Mouse (Mus musculus): Measurements from ENCODE around the gene Asic4. TPM values are rescaled to one million over a fixed set of nuclear protein-coding genes. Genes with fewer than 3 reads are reported as not detected.
A peak's percentile ranks its signal among the peaks of the same experiment; 100 is the strongest.

The Asic4 gene
- polyA plus RNA-seq, 1 experiment from 2014 or later: 0.45 TPM

- no peak overlapping the region for H3K9ac ChIP-seq (ENCODE audit: low read depth, low read length)
- no peaks in the 10 kb centered on the region for H3K9me3 ChIP-seq (replicated peaks; ENCODE audit: low read length)
- no peak overlapping the region for H3K4me3 ChIP-seq (replicated peaks; ENCODE audit: low read depth, low read length)
- ATAC-seq (replicated peaks; ENCODE audit: low FRiP score, low read depth): no peak
- TF ChIP-seq CTCF (IDR thresholded peaks at IDR 0.05; ENCODE audit: low read depth): no peak
- 74% methylated on average over 9 of the region's 9 CpGs for WGBS
- H3K27me3 ChIP-seq (ENCODE audit: insufficient read depth, low read length): no peaks in the 10 kb centered on the region
- peaks cover 32% of the 10 kb centered on the region for H3K4me1 ChIP-seq (replicated peaks; ENCODE audit: insufficient read depth, low read length)
- H3K4me2 ChIP-seq (ENCODE audit: low read length): no peak overlapping the region
- H3K27ac ChIP-seq: no peak overlapping the region
- DNase-seq (ENCODE audit: low spot score): no peak
- H3K36me3 ChIP-seq (ENCODE audit: insufficient read depth, low read length): no peaks in the 10 kb centered on the region
Observed at GRCm38 (mm10) chr1:75442171-75442570, 8.1 kb upstream of the Asic4 start.

GRCm38 (mm10) chr1:75442811-75443210 lies 7.4 kb upstream of the Asic4 start:
- no peak overlapping the region for H3K4me3 ChIP-seq (replicated peaks; ENCODE audit: low read depth, low read length)
- DNase-seq (ENCODE audit: low spot score) (no peak), ATAC-seq (replicated peaks; ENCODE audit: low FRiP score, low read depth) (no peak)
- H3K27ac ChIP-seq: no peak overlapping the region
- H3K27me3 ChIP-seq (ENCODE audit: insufficient read depth, low read length): no peaks in the 10 kb centered on the region
- no peak for TF ChIP-seq CTCF (IDR thresholded peaks at IDR 0.05; ENCODE audit: low read depth)
- H3K4me2 ChIP-seq (ENCODE audit: low read length): no peak overlapping the region
- H3K4me1 ChIP-seq (replicated peaks; ENCODE audit: insufficient read depth, low read length): peaks cover 38% of the 10 kb centered on the region
- H3K36me3 ChIP-seq (ENCODE audit: insufficient read depth, low read length): no peaks in the 10 kb centered on the region
- no peak overlapping the region for H3K9ac ChIP-seq (ENCODE audit: low read depth, low read length)
- H3K9me3 ChIP-seq (replicated peaks; ENCODE audit: low read length): no peaks in the 10 kb centered on the region
- WGBS: 58% methylated on average over 8 of the region's 8 CpGs

GRCm38 (mm10) chr1:75443247-75444024 lies 6.8 kb upstream of the Asic4 start:
- Histone ChIP-seq H3K4me1 (replicated peaks; ENCODE audit: insufficient read depth, low read length) (peaks cover 44% of the 10 kb centered on the region), H3K36me3 (ENCODE audit: insufficient read depth, low read length) (no peaks in the 10 kb centered on the region), H3K27ac (no peak overlapping the region), H3K4me3 (replicated peaks; ENCODE audit: low read depth, low read length) (no peak overlapping the region), H3K27me3 (ENCODE audit: insufficient read depth, low read length) (no peaks in the 10 kb centered on the region), H3K4me2 (ENCODE audit: low read length) (no peak overlapping the region), H3K9ac (ENCODE audit: low read depth, low read length) (no peak overlapping the region), H3K9me3 (replicated peaks; ENCODE audit: low read length) (no peaks in the 10 kb centered on the region)
- ATAC-seq (replicated peaks; ENCODE audit: low FRiP score, low read depth) (no peak), DNase-seq (ENCODE audit: low spot score) (no peak)
- TF ChIP-seq CTCF (IDR thresholded peaks at IDR 0.05; ENCODE audit: low read depth): no peak
- 32% methylated on average over 13 of the region's 13 CpGs for WGBS

GRCm38 (mm10) chr1:75444208-75444607 lies 6.0 kb upstream of the Asic4 start:
- no peak overlapping the region for H3K4me2 ChIP-seq (ENCODE audit: low read length)
- H3K36me3 ChIP-seq (ENCODE audit: insufficient read depth, low read length): no peaks in the 10 kb centered on the region
- ATAC-seq (replicated peaks; ENCODE audit: low FRiP score, low read depth): no peak
- TF ChIP-seq CTCF (IDR thresholded peaks at IDR 0.05; ENCODE audit: low read depth): no peak
- no peak overlapping the region for H3K27ac ChIP-seq
- H3K27me3 ChIP-seq (ENCODE audit: insufficient read depth, low read length): peaks cover 6% of the 10 kb centered on the region; the same call in 1 of the 2 replicates
- H3K9me3 ChIP-seq (replicated peaks; ENCODE audit: low read length): no peaks in the 10 kb centered on the region
- WGBS: 34% methylated on average over 3 of the region's 3 CpGs
- no peak overlapping the region for H3K4me3 ChIP-seq (replicated peaks; ENCODE audit: low read depth, low read length)
- no peak overlapping the region for H3K9ac ChIP-seq (ENCODE audit: low read depth, low read length)
- no peak for DNase-seq (ENCODE audit: low spot score)
- peaks cover 49% of the 10 kb centered on the region for H3K4me1 ChIP-seq (replicated peaks; ENCODE audit: insufficient read depth, low read length)

- Histone ChIP-seq H3K9ac (ENCODE audit: low read depth, low read length) (0 out of 2 replicates have a peak overlapping the region, but pooled peaks have one; percentile 18), H3K27ac (no peak overlapping the region), H3K27me3 (ENCODE audit: insufficient read depth, low read length) (peaks cover 11% of the 10 kb centered on the region; the same call in 1 of the 2 replicates), H3K4me3 (replicated peaks; ENCODE audit: low read depth, low read length) (no peak overlapping the region), H3K4me1 (replicated peaks; ENCODE audit: insufficient read depth, low read length) (peaks cover 52% of the 10 kb centered on the region), H3K9me3 (replicated peaks; ENCODE audit: low read length) (no peaks in the 10 kb centered on the region), H3K4me2 (ENCODE audit: low read length) (no peak overlapping the region; the same call in 1 of the 2 replicates), H3K36me3 (ENCODE audit: insufficient read depth, low read length) (no peaks in the 10 kb centered on the region)
- TF ChIP-seq CTCF (IDR thresholded peaks at IDR 0.05; ENCODE audit: low read depth): no peak
- ATAC-seq (replicated peaks; ENCODE audit: low FRiP score, low read depth) (no peak), DNase-seq (ENCODE audit: low spot score) (no peak)
- WGBS: 11% methylated on average over 9 of the region's 9 CpGs
Observed at GRCm38 (mm10) chr1:75445141-75445701, 5.0 kb upstream of the Asic4 start.

GRCm38 (mm10) chr1:75445751-75446611 lies 4.3 kb upstream of the Asic4 start:
- Histone ChIP-seq H3K27me3 (ENCODE audit: insufficient read depth, low read length) (peaks cover 16% of the 10 kb centered on the region; the same call in 1 of the 2 replicates), H3K4me3 (replicated peaks; ENCODE audit: low read depth, low read length) (no peak overlapping the region; the same call in 1 of the 2 replicates), H3K9me3 (replicated peaks; ENCODE audit: low read length) (no peaks in the 10 kb centered on the region), H3K27ac (no peak overlapping the region), H3K4me2 (ENCODE audit: low read length) (peak overlapping the region; percentile 44), H3K4me1 (replicated peaks; ENCODE audit: insufficient read depth, low read length) (peaks cover 60% of the 10 kb centered on the region), H3K9ac (ENCODE audit: low read depth, low read length) (no peak overlapping the region), H3K36me3 (ENCODE audit: insufficient read depth, low read length) (no peaks in the 10 kb centered on the region)
- peak; percentile 91 for TF ChIP-seq CTCF (IDR thresholded peaks at IDR 0.05; ENCODE audit: low read depth)
- WGBS: under 1% methylated on average over 22 of the region's 22 CpGs
- DNase-seq (ENCODE audit: low spot score) (peak; percentile 81), ATAC-seq (replicated peaks; ENCODE audit: low FRiP score, low read depth) (peak; percentile 19)

All from kidney, postnatal 0 days (tissue).